Mouse (Mus musculus): ENCODE measurements around the gene Enpp3. TPM values are rescaled to one million over a fixed set of nuclear protein-coding genes. Genes with fewer than 3 reads are reported as not detected.

The Enpp3 gene
- total RNA-seq (2021): 1 to 10 TPM in 1 of 2 experiments, under 1 TPM in 1; 0.76 to 1.3 TPM
- long read RNA-seq: 0 reads

DNA sequence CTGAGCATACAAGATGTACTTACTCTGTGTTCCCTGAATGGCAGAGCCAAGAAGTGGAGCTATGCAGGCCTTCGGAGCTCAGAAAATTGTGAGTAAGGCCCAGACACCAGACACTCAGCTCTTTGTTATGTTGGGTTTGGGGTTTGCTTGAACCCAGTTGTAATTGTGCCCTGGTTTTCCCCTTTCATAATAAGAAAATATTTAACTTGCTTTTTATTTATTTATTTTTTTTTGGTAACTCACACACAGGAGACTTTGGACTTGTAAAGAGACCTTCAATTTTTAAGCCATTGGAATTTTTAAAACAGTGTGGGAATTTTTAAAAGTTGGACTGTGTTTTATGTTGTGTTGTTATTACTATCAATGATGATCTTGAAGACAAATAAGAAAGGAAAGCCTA lies at the start of gene Enpp3:
Gene Enpp3, minus strand, starts transcription at position 148 of the 400 bp plus-strand sequence.
- DNase-seq (ENCODE audit: low spot score in 2 of 2): no peak

DNA sequence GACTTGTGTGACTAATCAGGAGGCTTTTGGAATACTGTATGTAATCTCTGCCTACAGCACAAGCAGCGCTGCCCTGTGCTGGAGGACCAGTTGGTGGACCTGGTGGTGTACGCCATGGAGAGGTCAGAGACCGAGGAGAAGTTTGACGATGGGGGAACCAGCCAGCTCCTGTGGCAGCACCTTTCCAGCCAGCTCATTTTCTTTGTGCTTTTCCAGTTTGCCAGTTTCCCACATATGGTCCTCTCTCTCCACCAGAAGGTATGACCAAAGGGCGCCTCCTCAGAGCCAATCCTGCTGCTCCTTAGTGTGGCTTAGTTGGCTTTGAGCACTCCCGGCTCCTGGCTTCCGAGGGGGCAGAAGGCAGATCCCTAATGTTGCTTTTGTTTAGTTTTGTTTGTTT lies 45.7 kb upstream of the Enpp3 start:
- no peak for DNase-seq (ENCODE audit: low spot score in 2 of 2)

DNA sequence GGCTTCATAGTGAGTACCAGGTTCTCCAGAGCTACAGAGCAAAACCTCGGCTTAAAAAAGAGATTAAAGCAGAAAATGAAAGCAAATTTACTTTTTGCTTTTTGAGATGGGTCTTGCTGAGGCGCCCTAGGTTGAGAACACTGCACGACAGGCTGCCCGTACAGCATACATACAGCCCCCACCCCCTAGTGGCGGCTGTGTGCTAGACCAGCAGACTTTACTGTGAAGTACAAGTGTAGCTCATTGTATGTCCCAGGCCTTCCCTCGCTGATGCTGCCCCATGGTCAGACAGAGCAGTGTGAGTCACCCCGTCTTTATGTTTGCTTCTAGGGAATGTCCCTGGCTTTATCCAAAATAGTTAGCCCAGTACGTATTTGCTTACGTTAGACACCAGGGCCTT lies 43.4 kb upstream of the Enpp3 start:
- DNase-seq (ENCODE audit: low spot score in 2 of 2): no peak

DNA sequence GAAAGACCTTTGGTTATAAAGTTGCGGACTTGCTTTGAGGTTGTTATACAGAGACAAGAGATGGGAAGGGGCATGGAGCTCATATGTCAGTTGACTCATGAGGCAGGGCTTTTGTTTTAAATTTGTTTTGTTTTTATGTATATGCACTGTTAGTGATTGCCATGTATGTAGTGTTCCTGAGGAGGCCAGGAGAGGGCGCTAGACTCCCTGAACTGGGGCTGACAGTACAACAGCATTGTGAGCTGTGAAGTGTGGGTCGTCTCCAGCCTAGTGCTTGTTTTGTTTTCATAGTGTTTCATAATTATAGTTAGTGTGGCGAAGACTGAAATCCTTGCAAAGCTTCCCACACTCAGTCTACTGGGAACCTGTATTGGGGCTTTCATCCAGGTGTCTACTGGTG lies 31.0 kb upstream of the Enpp3 start:
- DNase-seq (ENCODE audit: low spot score in 2 of 2): no peak

DNA sequence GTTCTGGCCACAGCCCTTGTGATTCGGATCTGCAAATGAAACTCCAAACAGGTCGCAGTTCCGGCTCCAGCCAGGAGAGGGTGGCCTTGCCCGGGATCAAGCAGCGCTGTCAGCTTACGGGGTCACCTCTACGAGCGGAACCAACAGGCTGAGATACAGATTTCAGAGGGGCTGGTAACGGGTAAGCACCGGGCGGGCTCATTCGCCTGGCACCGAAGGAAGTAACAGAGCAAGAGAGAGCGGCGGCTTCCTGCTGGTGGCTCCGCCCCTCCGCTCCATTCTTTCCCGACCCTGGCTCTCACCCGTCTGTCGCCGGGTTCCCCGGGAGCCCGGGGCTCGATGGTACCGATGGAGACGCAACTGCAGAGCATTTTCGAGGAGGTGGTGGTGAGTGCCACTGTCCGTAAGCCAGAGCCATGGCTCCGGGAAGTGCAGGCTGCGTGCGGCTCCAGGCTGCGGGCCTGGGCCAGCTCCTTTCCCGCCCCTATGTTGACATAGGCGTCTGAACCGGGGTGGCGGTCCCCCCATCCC lies 27.2 kb upstream of the Enpp3 start, which contains the start of gene Med23:
Gene Med23, plus strand, starts transcription at position 227 of the 531 bp plus-strand sequence.
- peak; percentile 100 for DNase-seq (ENCODE audit: low spot score in 2 of 2)

DNA sequence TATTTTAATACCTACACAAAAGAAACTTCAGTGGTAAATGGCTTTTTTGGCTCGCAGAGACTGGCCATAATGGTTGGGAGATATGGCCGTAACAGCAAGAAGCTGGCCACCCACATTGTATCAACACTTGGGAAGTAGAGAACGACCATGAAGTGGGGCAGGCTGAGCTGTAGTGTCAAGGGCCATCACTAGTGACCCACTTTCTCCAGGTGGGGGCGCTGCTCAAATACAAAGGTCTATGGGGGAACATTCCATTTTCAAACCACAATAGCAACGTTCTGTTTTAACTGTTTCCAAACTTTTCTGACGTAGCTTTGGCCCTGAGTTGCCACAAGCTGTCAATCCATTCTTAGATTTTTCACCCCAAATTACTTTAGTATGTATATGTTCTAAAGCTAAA lies 21.8 kb upstream of the Enpp3 start:
- DNase-seq (ENCODE audit: low spot score in 2 of 2): no peak

DNA sequence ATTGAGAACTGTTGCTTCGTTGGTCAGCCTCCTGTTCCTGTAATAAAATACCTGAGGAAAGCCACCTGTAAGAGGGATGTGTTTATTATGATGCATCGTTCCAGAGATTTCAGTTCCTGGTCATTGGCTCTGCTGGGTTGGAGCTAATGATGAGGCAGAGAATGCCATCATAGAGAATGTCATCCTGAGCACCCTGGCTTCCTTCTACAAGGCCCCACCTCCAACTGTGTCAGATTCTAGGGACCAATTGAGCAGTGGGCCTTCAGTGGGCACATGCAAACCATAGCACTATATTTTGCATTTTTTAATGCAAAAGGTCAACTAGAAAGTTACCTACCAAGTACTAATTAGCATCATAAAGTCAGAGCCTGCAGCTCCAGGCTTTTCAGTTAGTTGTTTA lies 20.5 kb upstream of the Enpp3 start:
- DNase-seq (ENCODE audit: low spot score in 2 of 2): no peak

DNA sequence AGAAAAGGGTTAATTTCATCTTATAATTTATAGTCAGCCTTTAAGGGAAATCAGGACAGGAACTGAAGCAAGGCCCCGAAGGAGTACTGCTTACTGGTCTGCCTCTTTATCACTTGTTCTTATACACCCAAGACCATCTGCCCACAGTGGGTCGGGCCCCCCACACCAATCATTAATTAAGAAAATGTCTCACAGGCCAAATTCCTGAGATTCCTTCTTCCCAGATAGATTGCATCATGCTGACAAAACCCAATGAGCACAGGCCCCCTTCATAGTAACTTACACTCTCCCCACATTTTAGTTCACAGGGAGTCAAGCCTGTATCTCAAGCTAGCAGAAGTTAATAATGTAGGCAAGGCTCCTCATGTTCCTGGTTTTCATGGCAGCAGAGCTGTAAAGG lies 625 bp downstream of the Enpp3 start:
- no peak for DNase-seq (ENCODE audit: low spot score in 2 of 2)

DNA sequence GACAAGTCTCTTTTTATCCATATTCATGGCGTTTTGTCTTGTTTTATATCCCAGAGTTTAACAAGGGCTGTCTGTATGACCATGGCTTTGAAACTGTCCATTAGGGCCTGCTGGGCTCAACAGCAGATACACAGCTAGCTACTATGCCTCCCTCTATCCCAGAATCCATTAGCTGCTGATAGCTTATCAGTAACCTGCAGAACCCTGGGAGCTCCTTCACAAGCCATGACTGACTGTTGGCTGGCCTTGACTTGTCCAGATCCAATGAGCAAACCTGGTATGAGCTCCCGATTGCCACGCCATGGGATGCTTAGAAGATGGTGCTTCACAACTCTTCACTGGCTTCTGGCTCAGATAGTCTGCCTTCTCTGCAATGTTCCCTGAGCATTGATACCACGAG lies 1.8 kb downstream of the Enpp3 start:
- no peak for DNase-seq (ENCODE audit: low spot score in 2 of 2)

DNA sequence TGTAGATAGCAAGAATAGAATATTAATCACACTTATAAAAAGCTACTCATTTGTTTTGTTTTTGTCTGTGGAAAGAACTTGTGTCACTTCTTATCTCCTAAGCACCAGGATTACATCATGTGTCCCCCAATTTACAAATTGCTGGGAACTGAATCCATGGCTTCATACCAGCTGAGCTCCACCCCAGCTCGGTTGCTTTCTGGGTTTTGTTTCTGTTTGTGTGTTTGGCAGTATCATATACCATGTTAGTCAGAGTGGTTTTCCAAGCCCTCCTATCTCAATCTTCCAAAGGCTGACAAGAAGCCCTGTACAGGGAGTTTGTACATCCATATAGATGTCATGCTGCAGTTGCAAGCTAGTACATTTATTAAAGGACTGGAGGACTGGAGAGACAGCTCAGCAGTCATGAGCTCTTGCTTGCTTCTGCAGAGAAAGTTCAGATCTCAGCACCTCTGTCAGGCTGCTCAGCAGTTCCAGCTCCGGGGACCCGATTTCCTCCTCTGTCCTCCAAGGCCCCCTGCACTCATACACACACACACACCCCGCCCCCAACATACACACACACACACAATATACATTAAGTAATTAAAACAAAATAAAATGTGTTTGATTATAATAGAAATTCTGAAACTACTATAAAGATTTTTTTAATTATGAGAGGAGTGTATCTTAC lies 6.1 kb downstream of the Enpp3 start:
- no peak for DNase-seq (ENCODE audit: low spot score in 2 of 2)

DNA sequence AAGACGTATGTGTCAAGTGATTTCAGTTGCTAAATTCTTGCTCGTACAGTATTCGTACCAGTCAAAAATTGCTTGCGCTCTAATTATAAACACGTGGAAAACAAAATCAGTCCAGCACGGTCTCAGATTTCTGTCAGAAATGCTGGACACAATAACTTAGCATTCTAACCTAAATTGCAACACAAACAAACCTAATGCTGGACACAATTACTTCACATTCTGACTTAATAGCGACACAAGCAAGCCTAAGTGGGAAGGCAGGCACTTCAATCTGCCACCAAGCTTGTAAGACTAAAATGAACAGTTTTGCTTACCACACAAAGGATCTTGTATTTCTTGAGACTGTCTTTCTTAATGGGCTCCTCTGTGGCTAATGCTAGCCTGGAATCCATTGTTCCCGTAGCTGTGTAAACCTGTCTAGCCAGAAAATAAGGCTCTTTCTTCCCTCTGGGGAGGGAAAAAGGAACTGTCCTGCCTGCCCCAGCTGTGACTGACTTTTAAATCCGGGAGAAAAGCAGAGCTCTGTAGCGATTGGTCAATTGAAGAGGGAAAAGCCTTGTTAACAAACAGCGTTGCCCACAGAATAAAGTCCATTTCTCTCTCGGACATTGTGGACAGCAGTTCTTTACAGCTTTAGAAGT lies 6.8 kb downstream of the Enpp3 start:
- DNase-seq (ENCODE audit: low spot score in 2 of 2): no peak

DNA sequence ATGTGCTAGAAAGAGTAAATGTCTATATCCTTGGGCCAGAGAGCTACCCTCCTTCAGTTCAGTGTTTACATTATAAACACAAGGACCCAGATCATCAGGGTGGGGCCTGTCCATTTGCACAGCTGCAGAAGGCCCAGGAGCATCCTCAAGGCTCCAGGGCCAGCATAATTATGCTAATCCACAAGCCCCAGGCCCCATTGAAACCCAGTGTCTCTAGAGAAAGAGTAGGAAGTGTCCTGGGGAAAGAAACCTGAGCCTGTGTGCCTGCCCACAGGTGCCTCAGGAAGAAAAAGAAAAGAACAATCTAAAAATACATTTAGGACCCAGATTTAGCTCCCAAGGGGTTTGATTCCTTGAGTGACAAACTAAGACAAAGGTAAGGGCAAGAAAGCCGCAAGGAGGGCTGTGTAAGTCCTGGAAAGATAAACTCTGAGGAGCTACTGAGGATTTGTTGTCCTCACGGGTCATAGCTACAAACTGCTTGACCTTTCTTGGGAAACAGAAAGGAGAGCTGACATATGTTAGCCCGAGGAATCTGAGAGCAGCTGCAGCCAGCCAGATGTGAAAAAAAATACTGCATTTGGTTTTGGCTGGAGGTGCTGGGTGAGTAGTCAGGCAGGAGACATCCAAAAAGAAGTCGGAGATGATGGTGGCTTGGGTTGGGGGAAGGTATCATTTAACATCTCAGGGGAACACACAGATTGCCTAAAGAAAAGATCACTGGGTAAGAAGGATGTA lies 7.8 kb downstream of the Enpp3 start:
- DNase-seq (ENCODE audit: low spot score in 2 of 2): no peak

DNA sequence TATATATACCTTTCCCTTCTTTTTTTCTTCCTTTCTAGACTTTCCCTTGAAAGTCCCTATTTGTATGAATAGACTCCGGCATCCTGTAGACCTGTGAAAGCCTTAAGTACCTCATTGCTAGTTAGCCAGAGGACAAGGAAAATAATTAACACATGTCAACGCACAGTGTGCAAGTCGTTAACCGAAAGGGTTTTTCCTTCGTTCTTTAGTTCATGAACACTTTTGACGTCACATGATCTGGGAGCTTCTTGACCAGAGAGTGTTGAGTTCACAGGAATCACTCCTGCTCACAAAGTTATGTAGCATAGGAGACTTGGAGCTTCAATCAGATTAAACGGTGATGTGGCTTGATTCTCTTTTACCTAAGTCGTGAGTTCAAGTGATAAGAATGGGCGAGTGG lies 10.3 kb downstream of the Enpp3 start:
- DNase-seq (ENCODE audit: low spot score in 2 of 2): no peak

DNA sequence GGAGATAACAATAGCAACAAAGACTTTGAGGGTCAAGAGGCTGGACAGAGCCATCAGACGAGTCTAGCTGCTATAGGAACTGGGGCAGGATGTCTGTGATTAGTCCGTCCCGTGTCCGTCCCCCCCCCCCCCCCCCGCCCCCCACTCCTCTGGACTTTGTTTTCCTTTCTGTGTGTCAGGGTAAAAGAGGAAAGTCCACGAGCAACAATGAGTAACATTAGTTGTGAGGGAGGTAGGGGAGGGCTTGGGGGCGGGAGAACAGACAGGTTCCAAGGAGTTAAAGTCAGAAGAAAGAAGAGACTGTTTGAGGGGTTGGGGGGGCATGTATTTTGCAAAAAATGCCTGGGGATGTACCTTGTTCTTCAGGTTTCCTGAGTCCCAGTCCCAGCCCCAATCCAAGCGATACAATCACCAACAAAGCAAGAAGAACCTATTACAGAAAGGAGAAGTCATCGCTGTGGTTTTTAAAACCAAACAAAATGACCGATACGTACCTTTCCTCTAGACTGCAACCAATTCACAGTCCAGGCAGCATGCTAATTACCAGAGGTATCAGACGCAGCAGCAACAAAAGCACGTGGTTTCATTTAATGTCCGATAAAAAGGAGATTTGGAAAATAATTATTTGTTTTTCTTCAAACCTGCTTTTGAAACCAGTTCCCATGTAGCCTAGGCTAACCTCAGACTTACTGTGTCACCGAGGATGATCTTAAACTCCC lies 11.1 kb downstream of the Enpp3 start:
- no peak for DNase-seq (ENCODE audit: low spot score in 2 of 2)

DNA sequence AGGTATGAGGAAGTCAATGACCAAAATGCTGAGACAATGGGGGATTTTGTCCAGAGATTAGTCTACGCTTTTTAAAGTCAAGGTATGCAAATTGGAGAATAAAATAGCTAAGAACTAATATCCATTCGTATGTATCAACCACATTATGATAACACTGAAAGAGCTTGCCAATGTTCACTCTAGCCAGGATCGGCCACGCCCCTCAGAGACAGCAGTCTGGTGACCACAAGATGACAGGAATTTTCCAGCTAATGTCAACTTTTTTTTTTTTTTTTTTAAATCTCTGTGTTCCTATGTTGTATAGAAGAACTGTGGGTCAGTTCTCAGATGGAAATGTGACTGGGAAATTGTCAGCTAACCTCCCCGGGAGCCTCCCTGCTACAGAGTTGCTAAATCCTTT lies 12.2 kb downstream of the Enpp3 start:
- no peak for DNase-seq (ENCODE audit: low spot score in 2 of 2)

DNA sequence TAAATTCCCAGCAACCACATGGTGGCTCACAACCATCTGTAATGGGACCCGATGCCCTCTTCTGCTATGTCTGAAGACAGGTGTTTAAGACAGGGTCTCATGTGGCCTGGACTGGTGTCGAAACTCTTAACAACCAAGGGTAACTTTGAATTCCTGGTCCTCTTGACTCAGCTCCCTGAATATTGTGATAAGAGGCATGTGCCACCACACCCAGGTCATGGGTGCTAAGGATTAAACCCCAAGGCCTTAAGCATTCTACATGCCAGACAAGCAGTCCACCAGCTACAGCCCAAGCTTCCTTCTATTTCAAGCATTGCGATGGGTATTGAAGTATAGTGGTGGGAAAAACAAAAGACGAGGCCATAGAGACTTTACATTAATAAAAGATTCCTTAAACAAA lies 14.5 kb downstream of the Enpp3 start:
- DNase-seq (ENCODE audit: low spot score in 2 of 2): no peak

DNA sequence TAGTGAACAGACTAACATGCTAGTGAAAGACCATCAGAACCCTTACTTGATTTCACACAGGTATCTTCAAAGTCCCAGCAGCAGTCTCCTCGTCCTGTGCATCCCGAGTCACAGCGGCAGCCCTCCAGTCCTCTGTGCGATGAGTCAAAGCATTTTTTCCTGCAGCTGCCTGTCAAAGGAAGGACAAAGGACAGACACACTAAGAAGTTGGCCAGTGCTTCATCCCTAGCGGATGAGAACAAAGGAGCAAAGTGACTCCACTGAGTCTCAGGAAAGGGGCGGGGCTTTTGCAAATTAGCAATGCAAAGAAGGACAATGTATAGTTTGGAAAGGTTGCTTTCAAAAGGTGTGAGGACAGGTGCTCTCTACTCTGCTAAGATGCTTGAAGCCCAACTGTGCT lies 16.5 kb downstream of the Enpp3 start:
- no peak for DNase-seq (ENCODE audit: low spot score in 2 of 2)

DNA sequence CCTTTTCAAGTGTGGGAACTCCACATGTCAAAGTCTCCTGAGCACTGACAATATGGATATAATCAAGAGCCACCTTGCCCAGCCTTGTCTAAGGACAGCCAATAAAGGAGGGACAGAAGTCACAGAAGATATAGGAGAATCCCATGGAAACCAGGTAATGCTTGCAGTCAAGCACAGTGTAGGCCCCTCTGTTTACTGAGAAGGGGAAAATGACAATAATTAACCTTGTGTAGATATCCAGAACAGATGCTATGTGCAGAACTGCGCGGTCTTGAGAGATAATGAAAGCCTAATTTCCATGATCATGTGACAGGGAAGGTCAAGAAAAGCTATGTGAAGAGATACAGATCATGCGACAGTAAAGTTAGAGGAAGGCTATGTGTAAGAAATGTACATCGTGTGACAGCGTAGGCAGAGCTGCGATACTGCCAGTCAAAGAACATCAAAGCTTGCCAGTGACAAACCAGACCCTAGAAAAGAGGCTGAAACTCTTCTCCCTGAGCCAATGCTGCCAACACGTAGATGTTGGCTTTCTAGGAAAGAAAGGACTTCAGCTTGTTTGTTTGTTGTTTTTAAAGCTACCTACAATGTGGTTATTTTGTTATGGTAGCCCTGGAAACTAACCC lies 17.1 kb downstream of the Enpp3 start:
- no peak for DNase-seq (ENCODE audit: low spot score in 2 of 2)

DNA sequence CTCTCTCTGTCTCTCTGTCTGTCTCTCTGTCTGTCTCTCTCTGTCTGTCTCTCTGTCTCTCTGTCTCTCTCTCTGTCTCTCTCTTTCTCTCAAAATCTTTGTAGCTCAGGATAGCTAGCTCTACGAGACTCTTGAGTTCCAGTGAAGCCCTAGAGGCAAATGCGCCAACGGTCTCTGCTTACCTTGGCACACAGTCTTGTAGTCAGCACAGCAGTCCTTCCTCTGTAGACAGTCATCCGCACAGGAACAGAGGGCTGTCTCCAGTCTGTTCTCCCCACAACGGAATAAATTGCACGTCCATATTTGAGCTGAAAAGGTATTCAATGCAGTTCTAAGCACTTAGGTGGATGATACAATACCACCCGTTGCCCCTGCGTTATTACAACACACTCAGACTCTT lies 18.0 kb downstream of the Enpp3 start:
- no peak for DNase-seq (ENCODE audit: low spot score in 2 of 2)

DNA sequence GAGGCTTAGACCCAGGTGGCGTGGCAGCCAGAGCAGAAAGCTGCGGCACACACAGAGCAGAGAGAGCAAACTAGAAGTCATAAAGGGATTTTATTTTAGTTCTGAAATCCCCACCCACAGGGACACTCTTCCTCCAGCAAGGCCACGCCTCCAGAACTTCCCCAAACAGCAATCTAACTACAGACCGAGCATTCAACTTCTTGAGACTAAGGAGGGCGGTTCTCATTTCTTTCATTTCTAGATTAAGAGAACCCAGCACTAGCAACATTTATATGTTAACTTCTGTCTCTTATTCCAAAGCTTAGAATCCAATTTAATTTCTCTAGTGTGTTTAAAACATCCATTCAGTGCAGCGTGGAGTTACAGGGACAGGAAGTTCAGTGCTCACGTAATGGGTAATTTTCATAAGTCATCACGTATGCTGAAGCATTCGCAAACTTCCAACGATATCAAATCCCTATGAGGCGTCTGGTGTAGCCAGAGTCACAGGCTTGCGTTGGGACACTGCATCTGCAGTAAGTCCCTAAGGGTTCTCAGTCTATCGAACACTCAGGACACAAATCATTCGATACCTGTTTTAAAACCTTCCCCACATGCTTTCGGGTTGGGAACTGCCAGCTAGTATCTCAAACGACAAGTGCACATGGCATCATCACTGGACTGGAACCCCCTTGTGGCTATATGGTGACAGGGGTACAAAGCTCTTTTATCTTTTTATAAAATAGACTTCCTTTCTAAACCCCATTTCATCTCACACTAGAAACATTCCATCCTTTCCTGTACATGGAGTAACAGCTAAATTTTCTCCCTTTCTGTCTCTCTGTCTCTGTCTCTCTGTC lies 18.7 kb downstream of the Enpp3 start:
- no peak for DNase-seq (ENCODE audit: low spot score in 2 of 2)

All from layer of hippocampus, postnatal 10 days (tissue).